Mouse (Mus musculus): ENCODE data around the gene Pkib.

The Pkib gene

DNA sequence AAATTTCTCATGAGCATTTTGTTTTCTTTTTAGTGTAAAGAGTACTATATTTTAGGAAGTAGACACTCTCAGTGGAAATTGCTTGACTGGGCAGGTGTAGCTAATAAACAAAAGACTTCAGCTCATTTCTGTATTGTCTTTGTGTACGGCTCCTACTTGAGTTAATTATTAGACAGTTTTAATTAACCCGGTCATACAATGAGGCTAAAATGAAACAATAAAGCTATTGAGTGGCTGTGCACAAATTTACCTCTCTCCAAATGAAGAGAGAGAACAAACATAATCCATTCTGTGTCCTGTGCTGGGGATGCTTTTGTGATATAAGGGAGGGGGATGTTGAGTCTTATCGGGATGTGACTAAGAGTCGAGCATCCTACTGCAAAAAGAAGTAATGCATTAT is 109.0 kb downstream of the Pkib start:
- DNase-seq (ENCODE audit: low read depth) = no peak

DNA sequence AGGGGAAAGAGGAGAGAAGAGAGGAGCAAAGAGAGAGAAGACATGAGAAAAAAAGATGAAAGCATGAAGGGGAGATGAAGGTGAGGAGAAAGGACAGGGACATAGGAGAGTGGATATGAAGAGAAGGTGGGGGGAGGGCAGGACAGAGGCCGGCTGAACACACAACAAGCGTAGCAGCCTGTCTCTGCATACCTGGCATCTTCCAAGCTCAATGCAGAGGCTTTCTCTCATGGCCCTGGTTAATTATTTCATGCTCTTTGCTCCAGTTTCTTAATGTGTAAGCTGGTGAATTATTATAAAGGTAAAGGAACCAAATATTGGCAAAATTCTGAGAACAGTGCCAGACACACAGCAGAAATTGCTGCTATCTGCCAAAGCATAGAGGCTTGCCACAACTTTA is 109.6 kb downstream of the Pkib start:
- DNase-seq (ENCODE audit: low read depth) = no peak

DNA sequence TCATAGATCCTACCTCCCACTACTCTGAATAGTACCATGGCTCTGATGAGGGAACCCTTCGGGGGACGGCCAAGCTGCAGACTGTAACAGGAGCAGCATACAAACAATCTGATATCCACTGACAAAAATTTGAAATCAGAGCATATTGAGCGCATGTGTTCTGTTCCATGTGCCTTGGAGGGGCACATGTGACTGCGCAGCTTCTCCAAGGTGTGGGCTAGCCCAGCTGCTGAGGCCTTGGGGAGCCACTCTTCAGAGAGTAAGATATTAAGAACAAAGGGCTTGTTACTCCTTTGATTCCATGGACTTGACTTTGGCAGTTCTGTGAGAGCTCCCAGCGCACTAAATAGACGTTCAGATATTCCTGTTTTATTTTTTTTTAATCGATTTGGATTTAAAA is 111.3 kb downstream of the Pkib start:
- no peak for DNase-seq (ENCODE audit: low read depth)

DNA sequence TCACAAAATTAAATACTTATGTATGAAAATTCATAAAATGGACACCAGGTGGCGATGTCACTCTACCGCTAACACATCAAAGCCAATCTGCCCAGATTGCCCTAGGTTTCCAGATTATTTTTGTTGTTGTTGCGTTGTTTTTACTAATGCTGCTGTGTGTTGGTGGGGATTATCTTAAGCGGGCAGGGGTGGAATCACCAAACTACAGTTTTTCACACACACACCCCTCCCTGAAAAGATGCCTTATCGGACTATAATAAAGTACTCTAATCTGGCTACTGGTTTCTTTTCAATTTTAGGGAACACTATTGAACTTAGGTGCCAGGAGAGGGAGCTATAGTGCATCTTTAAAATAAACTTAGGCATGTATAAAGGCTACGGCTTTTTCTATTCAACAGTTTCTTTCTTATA is 111.8 kb downstream of the Pkib start:
- peak; percentile 52 for DNase-seq (ENCODE audit: low read depth)

DNA sequence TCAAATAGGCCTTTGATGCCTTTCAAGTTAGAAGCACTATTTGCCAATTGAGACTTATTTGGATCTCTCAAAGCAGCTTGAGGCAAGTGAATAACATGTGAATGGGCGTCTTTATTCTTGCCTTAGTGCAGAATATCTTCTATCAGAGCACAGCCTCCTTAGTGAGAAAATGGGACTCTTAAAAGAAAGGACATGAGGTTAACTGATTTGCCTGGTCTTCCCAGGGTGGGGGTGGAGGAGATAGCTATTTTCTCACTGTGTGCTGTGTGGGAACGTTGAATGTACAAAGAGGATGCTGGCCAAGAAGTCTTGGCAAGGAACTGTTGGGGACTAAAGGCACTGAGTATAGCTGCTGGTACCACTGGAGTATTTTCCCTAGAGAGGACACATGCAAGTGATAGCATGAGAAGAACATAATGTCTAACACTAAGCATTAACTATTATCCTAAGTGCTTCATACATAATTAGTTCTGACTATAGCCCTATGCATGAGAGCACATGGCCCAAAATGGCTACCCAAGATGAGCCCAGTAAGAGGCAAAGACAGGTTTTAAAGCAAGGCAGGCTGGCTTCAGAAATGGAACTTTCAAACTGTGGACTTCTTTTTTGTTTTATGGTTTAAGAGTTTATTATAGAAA is 112.5 kb downstream of the Pkib start:
- no peak for DNase-seq (ENCODE audit: low read depth)

DNA sequence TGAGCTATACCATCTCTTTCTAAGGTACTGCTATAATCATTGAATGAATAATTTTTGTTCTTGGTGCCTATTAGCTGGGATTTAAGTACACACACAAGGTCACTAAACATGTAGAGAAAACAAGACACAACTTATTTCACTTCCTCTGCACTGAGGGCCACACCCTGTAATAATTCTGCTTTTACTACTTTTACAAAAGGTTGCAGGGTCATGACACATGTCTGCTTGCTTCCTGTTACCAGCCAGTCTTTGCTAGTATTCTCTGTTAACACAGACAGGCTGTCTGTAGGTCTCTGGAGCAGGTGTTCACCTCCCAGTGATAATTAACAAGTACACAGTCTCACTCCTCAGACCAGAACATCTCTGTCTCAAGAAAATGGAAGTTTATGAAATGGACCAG is 113.7 kb downstream of the Pkib start:
- no peak for DNase-seq (ENCODE audit: low read depth)

DNA sequence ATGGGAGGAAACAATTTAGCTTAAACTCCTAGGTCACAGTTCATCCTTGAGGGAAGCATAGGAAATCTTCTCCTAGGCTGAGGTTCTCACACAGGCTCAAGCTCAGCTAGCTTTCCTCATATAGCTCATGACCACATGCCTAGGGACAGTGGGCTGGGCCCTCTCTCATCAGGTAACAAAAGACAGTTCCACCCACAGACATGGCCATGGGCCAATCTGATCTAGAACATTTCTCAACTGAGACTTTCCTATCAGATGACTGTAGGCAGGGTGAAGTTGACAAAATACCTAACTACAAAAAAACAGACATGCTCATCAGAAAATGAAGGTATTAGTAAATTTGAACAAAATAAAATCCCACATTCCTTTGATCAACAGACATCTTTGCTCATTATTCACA is 115.3 kb downstream of the Pkib start:
- no peak for DNase-seq (ENCODE audit: low read depth)

DNA sequence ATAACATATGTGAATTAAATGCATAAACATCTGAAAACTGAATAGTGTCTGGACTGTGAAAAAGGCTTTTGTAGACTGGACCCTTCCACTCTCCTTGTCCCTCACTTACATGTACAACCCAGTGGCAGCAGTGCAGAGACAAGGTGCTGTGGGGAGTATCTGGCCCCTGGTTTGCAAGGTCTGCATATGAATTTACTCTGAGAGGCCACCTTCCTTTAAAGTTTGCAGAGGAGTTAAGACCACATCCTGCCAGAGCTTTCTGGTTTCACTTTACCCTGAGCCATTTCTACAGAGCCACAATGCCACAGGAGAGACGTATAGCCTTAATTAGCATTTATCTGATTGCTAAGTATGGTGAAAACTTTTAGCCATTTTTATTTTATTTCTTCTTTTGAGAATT is 121.6 kb downstream of the Pkib start:
- no peak for DNase-seq (ENCODE audit: low read depth)

DNA sequence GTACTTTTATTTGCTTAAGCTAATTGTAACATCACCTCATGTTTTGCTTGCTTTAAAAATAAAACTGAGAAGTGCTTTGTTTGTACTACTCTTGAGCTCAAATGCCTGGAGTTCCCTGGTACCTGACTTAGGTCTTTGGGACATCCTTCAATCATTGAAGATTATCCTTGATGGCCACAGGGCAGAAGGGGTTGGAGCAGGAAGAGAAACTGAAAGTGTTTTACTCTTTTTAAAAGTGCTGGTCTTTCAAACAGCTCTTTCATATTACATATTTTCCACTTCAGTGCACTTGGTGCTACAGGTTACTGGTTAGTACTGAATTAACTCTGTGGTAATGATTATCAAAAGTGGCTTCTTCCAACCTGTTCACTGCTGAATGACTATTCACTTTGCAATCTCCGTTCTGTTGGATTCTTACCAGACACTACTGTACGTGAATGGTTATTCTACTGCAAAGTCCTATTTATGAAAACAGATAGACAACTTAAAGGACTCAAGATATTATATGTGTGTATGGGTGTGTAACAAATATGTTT is 123.5 kb downstream of the Pkib start:
- no peak for DNase-seq (ENCODE audit: low read depth)

DNA sequence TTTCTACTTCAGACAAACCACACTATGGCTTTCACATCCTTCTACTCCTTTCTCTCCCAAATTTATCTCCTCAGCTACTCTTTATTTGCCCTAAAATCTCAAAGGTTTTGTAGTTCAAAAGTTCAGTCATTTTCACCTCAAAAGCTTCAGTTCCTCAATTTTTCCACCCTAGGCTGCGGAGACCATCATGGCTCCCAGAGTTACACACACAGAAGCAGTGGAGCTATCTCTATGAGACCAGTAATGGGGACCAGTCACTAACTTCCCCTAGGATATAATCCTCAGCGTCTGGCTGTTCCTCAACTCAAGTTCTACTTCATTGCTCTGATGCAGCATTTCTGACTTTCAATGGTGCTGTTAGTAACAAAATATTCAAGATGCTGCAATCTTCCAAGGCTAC is 127.2 kb downstream of the Pkib start:
- DNase-seq (ENCODE audit: low read depth) = no peak

DNA sequence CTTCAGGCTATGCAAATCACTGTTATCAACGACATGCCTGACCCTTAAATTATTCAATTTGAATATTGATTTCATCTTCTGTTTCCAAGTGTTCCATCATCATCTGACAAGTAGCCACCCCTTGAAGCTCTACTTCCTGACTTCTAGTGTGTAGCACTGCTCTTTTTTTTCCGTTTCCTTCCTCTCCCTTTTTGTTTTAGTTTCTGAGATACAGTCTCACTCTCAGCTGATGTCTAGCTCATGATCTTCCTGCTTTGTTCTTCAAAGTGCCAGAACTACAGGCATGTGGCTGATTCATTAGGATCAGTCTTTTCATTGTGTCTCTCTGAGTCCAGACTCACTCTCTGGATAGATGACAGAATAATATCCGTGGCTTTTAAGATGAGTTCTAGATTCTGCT is 128.9 kb downstream of the Pkib start:
- DNase-seq (ENCODE audit: low read depth) = no peak

DNA sequence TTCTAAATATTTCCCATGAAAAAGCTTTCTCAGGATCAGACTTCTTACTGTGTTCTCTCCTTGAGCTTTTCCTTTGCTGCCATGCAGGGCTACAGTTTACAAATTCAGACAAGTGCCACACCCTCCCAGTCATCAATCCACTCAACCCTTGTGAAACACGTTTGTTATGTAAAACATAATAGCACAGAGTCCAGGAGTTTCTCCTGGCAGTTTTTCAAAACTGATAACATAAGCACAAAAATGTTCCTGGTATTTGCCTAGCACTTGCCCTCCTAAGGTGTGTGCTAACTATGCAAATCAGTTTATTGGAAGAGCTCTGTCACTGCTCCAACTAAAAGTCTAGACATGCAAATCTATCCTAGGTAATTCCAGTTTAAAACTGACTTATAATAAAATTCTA is 131.3 kb downstream of the Pkib start:
- no peak for DNase-seq (ENCODE audit: low read depth)

DNA sequence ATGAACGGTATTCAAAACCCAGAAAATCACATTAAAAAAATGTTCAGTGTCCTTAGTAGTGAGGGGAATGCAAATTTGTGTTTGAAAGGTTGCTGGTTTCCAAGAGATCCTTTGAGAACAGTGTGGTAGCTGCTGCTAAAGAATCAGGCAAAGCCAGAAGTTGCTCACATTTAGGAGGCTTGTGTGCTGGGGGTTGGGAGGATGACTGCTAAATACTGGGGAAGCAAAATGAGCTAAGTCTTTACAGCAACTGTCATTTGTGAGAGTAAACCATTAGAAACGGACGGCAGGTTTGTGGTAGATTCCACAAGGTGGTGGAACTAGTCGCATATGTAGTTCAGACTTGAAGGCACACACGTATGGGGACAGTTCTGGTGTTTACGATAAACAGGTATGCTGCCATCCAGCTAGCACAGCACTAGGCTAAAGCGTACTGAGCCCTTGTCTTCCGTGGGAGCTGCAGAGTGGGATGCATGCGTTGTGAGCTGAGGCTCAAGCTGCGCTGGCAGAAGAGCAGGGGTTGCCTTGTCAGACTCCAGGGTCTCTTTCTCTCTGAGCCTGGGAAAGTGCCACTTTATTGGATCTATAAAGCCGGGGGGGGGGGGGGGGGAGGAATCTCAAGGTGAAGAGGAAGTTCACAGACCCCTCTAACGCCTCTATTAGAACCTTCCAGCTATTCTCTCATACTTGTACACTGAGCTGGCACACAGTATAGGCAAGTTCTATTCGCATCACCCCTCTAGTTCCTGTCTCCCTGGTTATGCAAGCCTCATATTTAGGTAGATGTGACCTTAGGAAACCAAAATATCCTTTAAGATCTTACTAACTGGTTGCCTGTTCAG is 151.7 kb downstream of the Pkib start:
- DNase-seq (ENCODE audit: low read depth) = no peak

DNA sequence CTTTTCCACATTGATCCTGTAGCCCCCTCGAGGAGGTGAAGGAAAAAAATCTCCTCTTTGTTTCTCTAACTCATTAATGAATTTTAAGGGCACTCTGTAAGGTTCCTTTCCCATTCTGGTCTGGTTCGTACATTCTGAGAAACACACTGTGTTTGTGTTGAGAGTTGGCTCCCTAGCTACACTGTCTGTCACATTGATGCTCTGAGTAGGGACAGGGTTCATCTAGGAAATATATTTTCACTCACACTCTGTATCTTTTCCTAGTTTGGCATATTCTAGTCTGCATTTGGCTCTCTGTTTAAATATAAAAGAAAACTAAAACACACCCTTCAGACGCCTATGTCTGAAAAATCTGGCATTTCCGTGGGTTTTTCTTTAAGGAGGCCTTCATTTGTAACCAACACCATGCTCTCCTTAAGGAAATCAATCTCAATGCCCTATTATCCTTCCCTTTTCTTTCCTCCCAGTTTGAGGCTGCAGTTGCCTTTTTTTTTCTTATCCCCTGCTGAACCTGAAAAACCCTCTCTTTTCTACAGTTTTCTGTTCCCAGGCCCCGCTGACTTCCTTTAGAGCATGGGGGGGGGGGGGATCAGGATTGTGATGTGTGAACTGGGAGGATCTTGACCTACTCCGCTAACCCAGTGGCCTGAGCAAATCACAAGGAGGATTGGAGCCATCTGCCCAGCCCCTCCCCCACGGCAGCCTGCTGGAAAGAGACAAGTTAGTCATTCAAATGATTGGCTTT is 152.5 kb downstream of the Pkib start:
- DNase-seq (ENCODE audit: low read depth) = no peak

DNA sequence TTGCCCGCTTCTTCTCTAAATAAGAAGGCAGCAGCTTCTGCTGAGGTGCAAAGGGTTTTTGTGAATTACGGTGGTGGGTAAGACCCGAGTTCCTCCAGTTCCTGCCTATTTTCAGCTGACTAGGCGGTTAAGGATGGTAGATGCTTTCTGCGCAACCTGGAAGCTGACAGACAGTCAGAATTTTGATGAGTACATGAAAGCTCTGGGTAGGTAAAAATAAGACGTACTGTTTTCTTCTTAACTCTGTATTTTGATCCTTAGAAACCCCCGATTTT is 153.0 kb downstream of the Pkib start, which contains the start of gene Fabp7:
Gene Fabp7 (plus strand): TSS at position 6 of the 275 bp plus-strand sequence.
- no peak for DNase-seq (ENCODE audit: low read depth)

DNA sequence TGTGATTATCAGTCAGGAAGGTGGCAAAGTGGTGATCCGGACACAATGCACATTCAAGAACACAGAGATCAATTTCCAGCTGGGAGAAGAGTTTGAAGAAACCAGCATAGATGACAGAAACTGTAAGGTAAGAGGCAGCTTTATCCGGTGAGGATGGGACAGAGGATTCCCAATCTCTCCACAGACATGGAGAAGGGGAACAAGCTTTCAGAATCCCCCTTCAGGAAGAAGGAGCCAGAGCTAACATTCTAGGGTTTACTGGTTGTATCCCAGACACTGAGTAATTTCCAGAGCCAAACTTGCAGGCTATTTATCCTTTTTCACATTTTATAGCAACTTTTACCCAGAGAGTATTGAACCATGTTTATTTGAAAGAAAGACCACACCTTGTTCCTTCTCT is 153.8 kb downstream of the Pkib start:
- DNase-seq (ENCODE audit: low read depth) = no peak
